Mouse (Mus musculus) left cerebral cortex, adult 18-20 months (tissue): ENCODE measurements at regions not wholly inside any gene's neighbourhood (a gene's known extent, or its start where the extent isn't known, plus 50 kb on each side); places are given as distances from the start of the nearest gene placed in this dataset.
"Not testable (repeated sequence)": the region's sequence is repeated elsewhere in the genome, so short reads cannot be mapped to it uniquely, and the experiment has no call there.

Source experiments
- DNase-seq, 2 experiments: peaks; one replicate each; pipeline ENCODE4 v3.0.0; 2021 to 2022; ENCODE audit warnings: low spot score in 2 of 2, mixed read lengths in 1 of 2

DNA sequence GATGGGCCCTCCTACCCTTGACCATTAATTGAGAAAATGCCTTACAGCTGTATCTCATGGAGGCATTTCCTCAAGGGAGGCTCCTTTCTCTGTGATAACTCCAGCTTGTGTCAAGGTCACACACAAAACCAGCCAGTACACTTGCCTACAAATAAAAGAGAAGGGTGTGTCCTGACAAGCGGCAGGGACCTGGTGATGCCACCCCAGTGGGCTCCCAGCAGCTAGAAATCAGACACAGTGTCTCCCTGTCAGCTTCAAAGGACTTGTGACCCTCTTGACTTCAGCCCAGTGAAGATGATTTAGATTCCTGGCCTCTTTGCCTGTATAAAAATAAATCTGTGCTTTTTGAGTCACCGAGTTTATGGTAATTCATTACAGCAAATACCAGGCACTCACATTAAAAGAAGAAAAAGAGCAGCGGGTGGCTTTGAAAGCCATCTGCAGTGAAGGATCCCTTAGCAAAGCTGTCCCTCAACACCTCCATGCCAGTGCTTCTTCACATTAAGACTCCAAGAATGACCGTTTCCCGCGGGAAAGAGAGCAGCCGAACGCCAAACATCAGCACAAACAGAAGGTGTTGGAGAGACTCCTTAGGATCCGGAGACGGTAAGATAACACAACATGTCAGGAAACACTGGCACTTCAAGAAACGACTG is 273.5 kb downstream of the Gxylt1 start:
- peak; percentile 13 to 25 for DNase-seq

DNA sequence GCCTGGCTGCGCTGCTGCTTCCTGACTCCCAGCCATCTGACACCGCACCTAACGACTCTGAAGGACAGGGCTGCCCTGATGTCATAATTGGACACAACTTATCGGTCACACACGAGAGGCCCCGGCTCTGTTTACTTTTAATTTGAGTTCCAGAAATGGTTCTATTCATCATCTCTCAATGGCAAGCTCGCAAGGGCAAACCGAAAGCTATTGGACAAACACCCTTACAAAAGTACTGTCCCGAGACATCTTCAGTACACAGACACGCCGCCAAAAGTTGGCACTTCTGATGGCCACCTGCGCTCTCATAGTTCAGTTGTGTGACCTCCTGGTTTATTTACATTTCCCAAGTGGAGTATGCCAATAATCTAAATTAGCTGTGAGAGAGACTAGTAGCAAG is 274.9 kb downstream of the Gxylt1 start:
- DNase-seq: no peak

DNA sequence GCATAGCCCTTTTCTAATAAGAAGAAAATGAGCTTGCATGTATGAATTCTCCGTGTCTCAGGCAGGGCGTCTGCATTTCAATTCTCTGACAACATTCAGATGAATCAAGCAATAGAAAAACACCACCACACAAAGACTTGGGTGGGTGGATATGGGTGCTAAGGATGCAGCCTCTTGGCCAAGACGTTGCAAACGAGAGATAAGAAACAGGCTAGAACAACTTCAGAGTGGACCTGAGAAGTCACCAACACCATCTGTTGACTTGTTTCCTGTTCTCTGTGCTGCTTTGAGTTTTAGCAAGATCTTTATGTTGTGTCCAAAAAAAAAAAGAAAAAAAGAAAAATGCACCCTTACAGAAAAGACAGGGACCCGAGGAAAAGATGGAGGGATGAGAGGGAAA is 277.0 kb downstream of the Gxylt1 start:
- DNase-seq: no peak

DNA sequence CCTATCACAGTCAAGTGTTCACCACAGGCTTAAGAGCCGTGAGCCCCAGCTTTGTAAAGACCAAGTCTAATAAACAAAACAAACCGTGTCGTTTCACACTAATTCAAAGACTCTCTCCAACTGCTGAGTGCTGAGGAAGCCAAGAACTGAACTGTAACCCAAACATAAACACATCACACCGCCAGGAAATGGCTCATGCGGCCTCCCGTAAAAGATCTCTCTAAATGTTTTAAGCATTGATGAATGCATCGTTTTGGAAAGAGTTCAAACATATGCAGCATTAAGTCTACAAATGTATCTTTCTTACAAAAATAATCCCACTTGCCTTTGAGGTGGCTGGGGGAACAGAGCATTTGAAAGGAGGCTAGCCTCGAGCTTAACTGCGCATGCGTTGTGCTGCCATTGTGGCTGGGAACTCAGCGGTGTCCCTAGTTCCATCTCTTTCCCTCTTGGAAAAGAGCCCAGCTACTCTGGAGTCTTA is 280.7 kb downstream of the Gxylt1 start:
- DNase-seq: no peak

DNA sequence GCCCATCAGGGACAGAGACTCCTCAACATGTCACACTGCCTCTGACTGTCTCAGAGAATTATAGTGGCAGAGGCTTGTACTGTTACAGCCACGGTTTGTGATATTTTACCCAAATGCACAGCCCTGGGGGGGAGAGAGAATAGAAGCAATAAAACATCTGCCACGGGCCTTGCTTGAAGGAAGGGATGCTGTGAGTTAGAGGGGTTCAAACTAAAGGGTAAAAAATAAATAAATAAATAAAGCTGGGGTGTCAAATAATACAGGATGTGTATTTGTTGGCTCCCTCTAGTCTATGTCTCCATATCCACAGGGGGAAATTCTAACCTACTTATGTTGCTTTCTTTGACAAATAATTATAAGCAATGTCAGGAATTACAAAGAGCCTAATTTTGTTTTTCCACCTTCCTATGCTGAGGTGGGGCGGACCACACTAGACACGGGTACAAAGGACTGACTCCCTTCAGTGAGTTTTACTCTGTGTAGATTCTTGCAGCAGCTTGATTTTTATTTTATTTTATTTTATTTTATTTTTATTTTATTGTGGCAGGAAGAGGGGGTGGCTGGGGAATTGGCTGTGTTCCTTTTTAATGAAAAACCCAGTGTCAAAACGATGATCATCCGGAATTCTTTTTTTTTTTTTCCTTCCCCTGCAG is 281.3 kb downstream of the Gxylt1 start:
- no peak for DNase-seq

DNA sequence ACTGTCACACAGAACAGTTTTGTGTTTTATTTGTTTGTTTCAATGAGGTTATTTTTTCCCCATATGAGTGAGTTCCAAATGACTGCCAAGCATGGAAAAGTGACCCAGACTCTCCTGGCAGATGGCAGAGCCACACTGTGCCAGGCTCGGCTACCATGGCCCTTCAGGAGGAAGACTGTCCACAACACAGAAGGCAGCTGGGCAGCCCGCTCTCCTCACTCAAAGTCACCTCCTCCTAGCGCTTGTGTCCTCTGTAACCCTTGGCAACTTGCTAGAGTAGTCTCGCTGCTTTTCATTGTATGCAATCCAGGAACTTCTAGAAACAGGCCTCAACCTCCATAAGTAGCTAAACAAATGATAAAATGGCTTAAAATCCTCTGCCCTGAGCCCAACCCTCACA is 299.2 kb downstream of the Gxylt1 start:
- peak; percentile 28 to 38 for DNase-seq

DNA sequence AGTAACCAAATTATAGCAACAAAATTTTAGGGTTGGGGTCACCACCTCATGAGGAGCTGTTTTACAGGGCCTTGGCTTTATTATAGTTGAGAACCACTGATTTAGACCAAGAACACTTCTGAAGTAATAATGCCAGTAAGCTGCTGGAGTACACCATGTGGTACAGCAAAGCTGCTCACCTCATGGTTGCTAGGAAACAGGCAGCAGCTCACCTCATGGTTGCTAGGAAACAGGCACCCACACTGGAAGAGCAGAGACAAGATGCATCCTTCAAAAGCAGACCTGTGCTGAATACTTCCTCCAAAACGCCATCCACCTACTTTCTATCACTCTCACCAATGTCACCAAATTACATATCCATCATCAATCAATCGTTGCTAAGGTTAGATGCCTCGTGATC is 300.0 kb downstream of the Gxylt1 start:
- peak; percentile 22 to 36 for DNase-seq

DNA sequence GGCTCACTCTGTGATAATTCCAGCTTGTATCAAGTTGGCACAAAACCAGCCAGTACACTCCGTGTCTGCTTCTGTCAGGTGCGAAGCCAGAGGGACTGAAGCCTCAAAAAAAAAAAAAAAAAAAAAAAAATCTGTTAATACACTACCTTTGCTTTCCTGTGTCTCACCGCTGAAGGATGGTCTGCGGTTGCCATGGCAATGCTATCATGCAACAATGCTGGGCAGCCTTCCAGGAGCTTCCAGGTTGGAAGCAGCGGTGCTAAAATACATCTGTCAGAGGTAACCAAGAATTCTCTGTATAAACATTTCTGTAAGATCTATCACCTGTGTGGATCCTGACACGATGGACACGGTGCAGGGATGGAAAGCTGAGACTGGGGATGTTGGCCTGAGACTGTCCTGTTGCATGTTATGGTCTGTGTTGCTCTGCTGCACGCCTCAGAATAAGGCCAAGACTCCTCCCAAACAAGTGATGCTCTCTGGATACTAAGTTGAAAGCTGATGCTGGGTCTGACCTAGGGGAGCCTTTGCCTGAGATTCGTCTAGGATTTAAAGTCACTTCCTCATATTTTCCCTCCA is 301.2 kb downstream of the Gxylt1 start:
- no peak for DNase-seq

DNA sequence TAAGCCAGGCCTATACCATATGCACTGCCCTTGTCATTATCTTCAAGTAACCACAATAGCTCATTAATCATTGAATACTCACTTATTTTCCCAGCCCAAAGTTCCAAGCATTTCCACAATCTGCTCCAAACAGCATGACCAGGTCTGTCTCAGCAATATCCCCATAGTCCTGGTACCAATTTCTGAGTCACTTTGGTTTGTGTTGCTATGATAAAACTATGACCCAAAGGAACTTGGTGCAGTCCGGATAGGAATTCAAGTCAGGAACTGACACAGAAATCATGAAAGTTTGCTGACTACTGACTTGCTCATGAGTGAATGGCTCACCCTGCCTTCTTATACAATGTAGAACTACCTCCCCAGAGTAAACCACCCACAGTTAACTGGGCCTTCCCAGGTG is 309.4 kb downstream of the Gxylt1 start:
- no peak for DNase-seq

DNA sequence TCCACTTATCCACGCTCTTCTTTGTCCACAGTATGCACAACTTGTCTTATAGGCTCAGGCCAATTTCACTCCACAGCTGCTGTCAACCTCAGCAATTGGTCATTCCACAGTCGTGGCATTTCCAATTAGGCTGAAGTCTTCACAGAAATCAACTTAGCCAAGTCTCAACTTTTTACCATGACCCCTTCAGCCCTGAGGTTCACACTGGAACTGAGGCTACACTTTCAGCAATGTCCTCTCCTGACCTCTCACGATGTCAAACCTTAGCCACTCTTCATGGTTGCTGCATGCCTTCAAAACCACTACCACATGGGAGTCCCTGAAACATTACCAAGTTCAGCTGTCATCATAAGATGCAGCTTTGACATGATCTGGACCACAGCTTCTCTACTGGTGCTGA is 310.1 kb downstream of the Gxylt1 start:
- DNase-seq: no peak

DNA sequence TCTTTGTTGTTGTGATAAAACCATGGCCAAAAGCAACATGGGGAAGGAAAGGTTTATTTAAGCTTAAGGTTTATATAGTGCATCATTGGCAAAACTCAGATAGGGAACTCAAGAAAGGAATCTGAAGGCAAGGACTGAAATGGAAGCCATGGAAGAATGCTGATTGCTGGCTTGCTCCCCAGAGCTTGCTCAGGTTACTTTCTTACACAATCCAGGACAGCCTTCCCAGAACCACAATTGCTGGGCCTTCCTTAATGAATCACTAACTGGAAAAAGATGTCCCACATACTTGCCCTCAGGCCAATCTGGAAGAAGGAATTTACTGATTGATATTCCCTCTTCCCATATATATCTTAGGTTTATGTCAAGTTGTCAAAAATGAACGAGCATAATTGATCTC is 310.8 kb downstream of the Gxylt1 start:
- DNase-seq: no peak

DNA sequence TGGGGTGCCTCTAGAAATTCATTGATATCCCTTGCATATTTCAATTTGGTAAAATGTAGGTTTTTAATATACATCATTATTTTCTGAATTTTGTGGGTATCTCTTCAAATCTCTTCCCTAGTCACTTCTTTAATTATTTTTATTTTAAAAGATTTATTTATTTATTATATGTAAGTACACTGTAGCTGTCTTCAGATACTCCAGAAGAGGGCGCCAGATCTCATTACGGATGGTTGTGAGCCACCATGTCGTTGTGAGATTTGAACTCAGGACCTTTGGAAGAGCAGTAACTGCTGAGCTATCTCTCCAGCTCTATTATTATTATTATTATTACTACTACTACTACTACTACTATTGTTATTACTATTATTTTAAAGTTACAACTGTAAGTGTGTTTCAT is 324.1 kb downstream of the Gxylt1 start:
- not testable (repeated sequence) for DNase-seq

DNA sequence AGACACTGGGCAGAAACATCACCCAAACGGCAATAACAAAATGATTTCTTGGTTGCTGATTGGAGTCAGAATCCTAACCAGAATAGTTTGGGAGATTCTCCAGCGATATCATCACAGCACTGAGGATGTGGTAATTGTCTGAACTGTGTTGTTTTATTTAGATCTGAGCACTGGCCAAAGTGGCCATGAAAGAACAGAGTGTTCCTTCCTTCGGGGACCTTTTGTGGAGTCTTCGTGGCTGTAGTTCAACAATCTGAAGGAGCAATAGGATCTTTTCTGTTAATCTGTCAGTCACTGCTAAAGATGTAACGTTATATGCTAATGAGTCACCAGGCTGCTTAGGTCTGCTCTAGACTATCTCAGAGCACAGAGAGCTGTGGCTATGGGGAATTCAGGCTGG is 328.8 kb downstream of the Gxylt1 start:
- DNase-seq: no peak

DNA sequence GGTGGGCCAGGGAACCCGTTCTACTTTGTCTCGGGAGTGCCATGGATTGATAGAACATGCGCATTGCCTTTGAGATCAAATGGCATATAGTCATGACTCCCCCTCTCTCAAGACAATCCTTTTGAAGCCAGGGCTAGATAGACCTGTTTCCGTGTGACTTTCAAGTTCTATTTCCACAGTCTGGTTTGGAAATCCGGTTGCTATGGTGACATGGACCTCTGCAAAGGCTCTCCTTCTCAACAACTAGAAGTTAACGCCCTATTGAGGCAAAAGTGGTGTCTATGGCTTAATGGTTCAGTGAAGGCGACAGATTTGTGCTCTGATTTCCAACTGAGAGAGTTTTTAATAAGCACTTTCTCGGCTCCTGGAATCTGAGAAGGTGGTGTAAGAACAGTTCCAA is 371.2 kb downstream of the Gxylt1 start:
- no peak for DNase-seq

DNA sequence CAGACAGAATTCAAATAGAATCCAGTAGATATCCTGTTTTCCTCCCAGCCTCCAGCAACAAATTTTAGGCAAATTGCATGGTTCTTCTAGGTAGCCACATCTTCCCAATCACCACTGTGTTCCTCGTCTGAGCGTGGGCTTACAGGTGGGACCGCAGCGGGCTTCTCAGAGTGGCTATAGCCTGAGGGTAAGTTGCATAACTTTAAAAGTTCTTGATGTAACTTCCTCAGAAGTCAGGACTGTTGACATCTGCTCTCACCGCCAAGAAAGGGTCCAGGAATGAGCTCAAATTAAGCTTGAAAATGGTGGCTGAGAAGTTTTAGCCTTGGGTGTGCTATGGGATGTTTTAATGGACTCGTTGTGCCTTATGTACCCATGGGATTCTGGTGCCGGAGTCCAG is 377.7 kb downstream of the Gxylt1 start:
- DNase-seq: no peak

DNA sequence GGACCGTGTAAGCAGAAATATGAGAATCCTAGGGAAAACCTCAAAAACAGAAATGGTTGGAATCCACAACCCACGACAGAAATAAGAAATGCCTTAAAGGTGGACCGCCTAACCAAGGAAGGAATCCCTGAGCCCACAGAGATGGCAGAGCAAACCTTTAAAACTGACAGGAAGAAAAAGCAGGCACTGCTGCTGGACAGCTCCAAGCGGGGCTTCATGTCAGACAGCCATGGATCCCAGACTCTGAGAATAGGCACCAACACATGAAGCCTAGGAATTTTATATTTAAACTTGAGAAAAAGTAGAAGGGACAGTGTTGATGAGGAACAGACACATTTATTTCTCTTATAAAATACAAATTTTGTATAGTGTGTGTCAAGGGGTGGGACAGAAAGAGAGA is 379.1 kb downstream of the Gxylt1 start:
- DNase-seq: no peak

DNA sequence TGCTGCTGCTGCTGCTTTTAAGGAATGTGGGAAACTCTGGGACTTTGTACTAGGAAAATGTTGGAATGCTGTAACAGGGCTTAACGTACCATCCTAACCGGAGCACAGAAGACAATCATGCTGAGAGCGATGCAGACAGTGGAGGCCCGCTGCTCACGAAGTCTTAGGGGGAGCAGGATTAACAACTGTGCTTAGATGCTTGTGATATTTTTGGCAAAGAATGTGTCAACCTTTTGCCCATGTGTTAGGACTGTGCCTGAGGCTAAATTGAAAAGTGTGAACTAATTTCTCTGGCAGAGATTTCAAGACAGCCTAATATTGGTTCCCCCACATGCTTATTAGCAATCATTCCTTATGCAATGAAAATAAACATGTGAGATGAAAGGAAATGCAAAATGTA is 398.5 kb downstream of the Gxylt1 start:
- no peak for DNase-seq

DNA sequence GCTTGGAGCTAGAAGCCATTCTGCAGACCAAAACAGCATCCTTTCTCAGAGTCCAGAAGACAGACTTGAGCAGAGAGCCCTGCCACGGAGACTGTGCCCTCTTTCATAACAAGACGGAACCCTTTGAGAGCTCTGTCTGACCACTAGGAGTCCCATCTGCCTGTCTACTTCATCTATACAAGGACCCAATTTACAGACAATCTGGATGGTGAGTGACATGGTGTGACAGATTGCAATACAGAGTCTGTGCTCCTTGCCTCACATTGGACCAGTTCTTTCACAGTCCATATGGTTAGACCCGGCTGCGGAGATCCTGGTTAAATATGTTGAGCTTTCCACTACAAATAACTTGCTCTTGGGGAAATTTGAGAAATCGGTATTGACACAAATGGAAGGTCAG is 410.9 kb downstream of the Gxylt1 start:
- no peak for DNase-seq

DNA sequence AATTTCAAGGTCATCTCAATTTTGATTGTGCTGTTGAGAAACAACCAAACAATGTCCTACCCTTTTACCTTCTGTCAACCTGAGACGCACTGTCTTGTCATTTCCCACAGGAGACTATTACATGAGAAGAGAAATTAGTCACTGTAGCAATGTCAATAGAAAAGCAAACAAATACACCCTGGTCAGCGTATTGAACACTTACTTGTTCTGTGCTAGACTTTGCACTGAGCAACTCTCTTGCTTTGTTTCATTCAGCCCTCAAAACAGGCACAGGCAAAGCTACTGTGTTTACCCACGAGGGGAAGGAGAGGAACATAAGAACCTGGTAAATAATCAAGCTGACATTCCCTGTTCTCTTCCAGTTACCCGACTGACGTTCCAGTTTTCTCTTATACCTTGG is 424.1 kb downstream of the Gxylt1 start:
- no peak for DNase-seq

DNA sequence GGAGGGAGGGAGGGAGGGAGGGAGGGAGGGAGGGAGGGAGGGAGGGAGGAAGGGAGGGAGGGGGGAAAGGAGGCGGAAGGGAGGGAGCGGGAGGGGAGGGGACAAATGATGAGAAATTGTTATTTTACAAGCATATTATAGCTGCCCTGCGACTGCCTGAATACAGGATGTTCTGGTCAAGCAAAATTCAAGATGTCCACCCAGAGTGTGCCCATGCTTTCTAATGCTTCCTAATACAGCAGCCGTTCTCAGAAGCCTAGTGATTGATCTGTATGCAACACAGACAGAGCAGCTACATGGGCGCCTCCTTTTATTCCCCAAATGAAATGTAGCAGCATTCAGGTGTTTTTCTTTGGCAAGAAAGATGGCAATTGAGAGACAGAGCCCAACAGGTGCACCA is 434.9 kb downstream of the Gxylt1 start:
- no peak for DNase-seq

DNA sequence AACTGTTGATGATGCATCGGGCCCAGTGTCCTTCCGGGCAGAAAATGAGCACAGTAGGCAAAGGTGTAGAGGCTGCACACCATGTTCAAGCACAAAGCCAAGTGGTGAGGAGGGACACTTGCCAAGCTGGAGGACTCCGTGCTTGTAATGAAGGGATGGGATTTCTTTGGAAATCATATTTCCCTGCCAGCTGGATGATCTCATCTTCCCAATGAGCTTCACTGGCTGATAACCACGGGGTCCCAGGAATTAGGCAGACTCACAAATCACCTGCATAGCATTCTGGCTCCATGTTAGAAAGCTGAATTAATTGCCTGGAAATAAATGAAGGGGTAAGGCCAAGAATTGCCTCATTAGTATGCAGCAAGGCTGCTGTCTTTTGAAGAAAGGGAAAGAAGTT is 435.4 kb downstream of the Gxylt1 start:
- DNase-seq: no peak

DNA sequence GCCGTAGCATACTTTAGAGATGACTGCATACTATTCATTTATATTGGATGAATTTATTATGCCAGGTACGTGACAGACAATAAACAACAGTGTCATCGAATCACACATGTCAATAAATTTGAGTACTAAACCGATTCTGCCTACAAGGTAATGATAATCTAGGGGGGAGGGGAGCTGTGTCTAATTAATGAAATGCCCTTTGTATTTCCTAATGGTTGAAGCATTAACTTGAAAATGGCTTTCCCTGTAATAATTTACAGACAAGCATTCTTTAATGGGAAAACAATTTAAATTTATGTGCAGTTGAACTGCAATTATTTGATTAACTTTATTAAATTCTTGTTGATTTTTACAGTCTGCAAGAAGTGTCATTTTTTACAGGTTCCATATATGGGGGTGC is 429.5 kb downstream of the Pdzrn4 start:
- no peak for DNase-seq
